Mouse (Mus musculus) stomach, embryonic 16.5 days (tissue): ENCODE measurements around the gene Tpo. TPM values are rescaled to one million over a fixed set of nuclear protein-coding genes. Genes with fewer than 3 reads are reported as not detected.

Experiments used
- ATAC-seq: fragments of 200-750 bp; cut with Nextera tagmentation; 2 replicates; pipeline ENCODE4 v1.8.0; 2017; ENCODE audit warnings: moderate number of reproducible peaks, moderate TSS enrichment; ENCODE audit not compliant: insufficient read depth, low FRiP score
- H3K27ac ChIP-seq: fragments of 300-500 bp; sonication (generic); 2 replicates; pipeline ENCODE4 v1.5.1; 2014; ENCODE audit warnings: low read length
- H3K27me3 ChIP-seq: fragments of 300-500 bp; sonication (generic); 2 replicates; pipeline ENCODE4 v1.6.1; 2014; ENCODE audit warnings: low read length, control low read depth, mixed read lengths; ENCODE audit not compliant: control insufficient read depth, insufficient read depth
- H3K36me3 ChIP-seq: fragments of 300-500 bp; sonication (generic); 2 replicates; pipeline ENCODE4 v1.6.1; 2014; ENCODE audit warnings: low read length; ENCODE audit not compliant: control insufficient read depth, insufficient read depth
- H3K4me1 ChIP-seq: fragments of 300-500 bp; sonication (generic); 2 replicates; pipeline ENCODE4 v1.6.1; 2014; ENCODE audit warnings: low read length, control low read depth, mixed read lengths; ENCODE audit not compliant: control insufficient read depth, insufficient read depth
- H3K4me2 ChIP-seq: fragments of 300-500 bp; sonication (generic); 2 replicates; pipeline ENCODE4 v1.6.1; 2014; ENCODE audit warnings: low read depth, low read length, mixed read lengths
- H3K4me3 ChIP-seq: fragments of 300-500 bp; sonication (generic); replicated peaks from 2 replicates; pipeline ENCODE4 v1.5.1; 2014; ENCODE audit warnings: mild to moderate bottlenecking, low read length
- H3K9ac ChIP-seq: fragments of 300-500 bp; sonication (generic); 2 replicates; pipeline ENCODE4 v1.6.1; 2014; ENCODE audit warnings: low read length
- H3K9me3 ChIP-seq: fragments of 300-500 bp; sonication (generic); replicated peaks from 2 replicates; pipeline ENCODE4 v1.6.1; 2016; ENCODE audit warnings: low read length, control low read depth; ENCODE audit not compliant: control insufficient read depth
- WGBS: fragments of 180-500 bp; shearing (Covaris S2); extraction: QIAGEN DNeasy Blood & Tissue Kit; methylation state at CpG from one replicate; pipeline ENCODE4 v1.1.7; 2014; 5-methylcytosine and 5-hydroxymethylcytosine counted together
- polyA plus RNA-seq: library from polyadenylated mRNA; unstranded; fragments of >200 nt; fragmentation: Nextera tagmentation; extraction: Ambion mirVana; gene quantifications from 2 replicates; pipeline ENCODE4 v1.2.1, GENCODE M21; 2015

Gene Tpo
- polyA plus RNA-seq, 1 experiment from 2014 or later, result not detected

GRCm38 (mm10) chr12:30160475-30160874 is 28.1 kb upstream of the Tpo start:
- Histone ChIP-seq H3K9ac (no peak overlapping the region), H3K4me3 (no peak overlapping the region), H3K27ac (no peak overlapping the region), H3K4me2 (no peak overlapping the region), H3K27me3 (no peaks in the 10 kb centered on the region), H3K36me3 (no peaks in the 10 kb centered on the region), H3K4me1 (no peaks in the 10 kb centered on the region), H3K9me3 (no peaks in the 10 kb centered on the region)
- 65% methylated on average over 3 of the region's 3 CpGs for WGBS
- no peak for ATAC-seq

- Histone ChIP-seq H3K27me3 (no peaks in the 10 kb centered on the region), H3K4me1 (no peaks in the 10 kb centered on the region), H3K4me3 (no peak overlapping the region), H3K36me3 (no peaks in the 10 kb centered on the region), H3K4me2 (no peak overlapping the region), H3K9ac (no peak overlapping the region), H3K9me3 (no peaks in the 10 kb centered on the region), H3K27ac (no peak overlapping the region)
- ATAC-seq, result no peak
- 81% methylated on average over 8 of the region's 8 CpGs for WGBS
Observed at GRCm38 (mm10) chr12:30159788-30160187, 27.4 kb upstream of the Tpo start.

GRCm38 (mm10) chr12:30154079-30154673 is 21.8 kb upstream of the Tpo start:
- Histone ChIP-seq H3K27me3 (no peaks in the 10 kb centered on the region), H3K4me1 (no peaks in the 10 kb centered on the region), H3K4me2 (no peak overlapping the region), H3K4me3 (no peak overlapping the region), H3K36me3 (no peaks in the 10 kb centered on the region), H3K9me3 (no peaks in the 10 kb centered on the region), H3K9ac (no peak overlapping the region), H3K27ac (no peak overlapping the region)
- 60% methylated on average over 7 of the region's 7 CpGs for WGBS
- ATAC-seq, result no peak

- Histone ChIP-seq H3K4me3 (no peak overlapping the region), H3K4me1 (no peaks in the 10 kb centered on the region), H3K36me3 (no peaks in the 10 kb centered on the region), H3K9me3 (no peaks in the 10 kb centered on the region), H3K27me3 (no peaks in the 10 kb centered on the region), H3K27ac (no peak overlapping the region), H3K9ac (no peak overlapping the region), H3K4me2 (no peak overlapping the region)
- WGBS, result 63% methylated on average over 3 of the region's 3 CpGs
- no peak for ATAC-seq
Observed at GRCm38 (mm10) chr12:30142085-30142484, 9.7 kb upstream of the Tpo start.

GRCm38 (mm10) chr12:30129411-30129716 is 3.1 kb downstream of the Tpo start:
- WGBS, result 73% methylated on average over 6 of the region's 6 CpGs
- ATAC-seq, result no peak

GRCm38 (mm10) chr12:30128561-30129410 is 3.6 kb downstream of the Tpo start:
- no peaks in the 10 kb centered on the region for H3K4me1 ChIP-seq
- no peak overlapping the region for H3K4me3 ChIP-seq
- 61% methylated on average over 7 of the region's 7 CpGs for WGBS
- no peak for ATAC-seq
- no peaks in the 10 kb centered on the region for H3K27me3 ChIP-seq
- H3K27ac ChIP-seq, result no peak overlapping the region
- no peaks in the 10 kb centered on the region for H3K36me3 ChIP-seq
- H3K4me2 ChIP-seq, result no peak overlapping the region
- no peaks in the 10 kb centered on the region for H3K9me3 ChIP-seq
- H3K9ac ChIP-seq, result no peak overlapping the region

More at GRCm38 (mm10) chr12:30129411-30129716, 3.1 kb downstream of the Tpo start:
- H3K4me2 ChIP-seq, result no peak overlapping the region
- no peak overlapping the region for H3K27ac ChIP-seq
- H3K9ac ChIP-seq, result no peak overlapping the region
- H3K9me3 ChIP-seq, result no peaks in the 10 kb centered on the region
- H3K4me1 ChIP-seq, result no peaks in the 10 kb centered on the region
- no peaks in the 10 kb centered on the region for H3K36me3 ChIP-seq
- H3K27me3 ChIP-seq, result no peaks in the 10 kb centered on the region
- H3K4me3 ChIP-seq, result no peak overlapping the region

GRCm38 (mm10) chr12:30122347-30122746 is 10.1 kb downstream of the Tpo start:
- Histone ChIP-seq H3K4me1 (no peaks in the 10 kb centered on the region), H3K27me3 (no peaks in the 10 kb centered on the region), H3K27ac (no peak overlapping the region), H3K36me3 (no peaks in the 10 kb centered on the region), H3K9ac (no peak overlapping the region), H3K4me2 (no peak overlapping the region), H3K4me3 (no peak overlapping the region), H3K9me3 (no peaks in the 10 kb centered on the region)
- WGBS, result 49% methylated on average over 7 of the region's 7 CpGs
- no peak for ATAC-seq

GRCm38 (mm10) chr12:30112271-30112670 is 20.2 kb downstream of the Tpo start:
- WGBS, result 88% methylated on average over 2 of the region's 2 CpGs
- Histone ChIP-seq H3K27ac (no peak overlapping the region), H3K4me3 (no peak overlapping the region), H3K9ac (no peak overlapping the region), H3K9me3 (no peaks in the 10 kb centered on the region), H3K4me1 (no peaks in the 10 kb centered on the region), H3K27me3 (no peaks in the 10 kb centered on the region), H3K4me2 (no peak overlapping the region), H3K36me3 (no peaks in the 10 kb centered on the region)
- no peak for ATAC-seq

- no peak for ATAC-seq
- 73% methylated on average over 14 of the region's 14 CpGs for WGBS
- Histone ChIP-seq H3K27me3 (no peaks in the 10 kb centered on the region), H3K4me2 (no peak overlapping the region), H3K27ac (no peak overlapping the region), H3K4me1 (no peaks in the 10 kb centered on the region), H3K9ac (no peak overlapping the region), H3K9me3 (no peaks in the 10 kb centered on the region), H3K36me3 (no peaks in the 10 kb centered on the region), H3K4me3 (no peak overlapping the region)
Observed at GRCm38 (mm10) chr12:30109646-30110605, 22.5 kb downstream of the Tpo start.
